Mouse (Mus musculus): ENCODE measurements around the gene Ahdc1. TPM values are rescaled to one million over a fixed set of nuclear protein-coding genes. Genes with fewer than 3 reads are reported as not detected.

Ahdc1 gene
- total and polyA plus RNA-seq, 2 experiments from 2014 or later: 5.2 to 40.5 TPM

- 2% methylated on average over 3 of the region's 3 CpGs for WGBS
- H3K9ac ChIP-seq (replicated peaks; ENCODE audit: low read depth, low read length): peak overlapping the region; percentile 52
- TF ChIP-seq EP300 (IDR thresholded peaks at IDR 0.05; ENCODE audit: low read depth) (peak; percentile 28; the same call in 1 of the 2 replicates), CTCF (IDR thresholded peaks at IDR 0.05; ENCODE audit: low read depth) (no peak)
- peak overlapping the region; percentile 48 for H3K4me3 ChIP-seq (ENCODE audit: low read depth, low read length)
- peaks cover 38% of the 10 kb centered on the region for H3K4me1 ChIP-seq (ENCODE audit: control insufficient read depth, insufficient read depth)
- DNase-seq (ENCODE audit: low spot score): peak; percentile 89
- no peaks in the 10 kb centered on the region for H3K9me3 ChIP-seq (replicated peaks; ENCODE audit: control insufficient read depth, low read length)
- H3K27ac ChIP-seq (ENCODE audit: low read depth): peak overlapping the region; percentile 94
- H3K27me3 ChIP-seq (ENCODE audit: control insufficient read depth, insufficient read depth, low read length): no peaks in the 10 kb centered on the region
- peak overlapping the region; percentile 79 for H3K4me2 ChIP-seq (ENCODE audit: low read depth, low read length)
- peak; percentile 68 for ATAC-seq (ENCODE audit: insufficient read depth, low read depth)
- 0 out of 2 replicates have a peak, but pooled peaks cover 1% of the 10 kb centered on the region for H3K36me3 ChIP-seq (replicated peaks; ENCODE audit: control insufficient read depth, insufficient read depth, low read length)
These were observed 73.2 kb downstream of the Ahdc1 start for GRCm38 (mm10) chr4:133083991-133084861.

- H3K4me1 ChIP-seq (ENCODE audit: control insufficient read depth, insufficient read depth): peaks cover 39% of the 10 kb centered on the region
- DNase-seq (ENCODE audit: low spot score) (no peak), ATAC-seq (ENCODE audit: insufficient read depth, low read depth) (peak; percentile 27)
- peak overlapping the region; percentile 48 for H3K4me3 ChIP-seq (ENCODE audit: low read depth, low read length)
- TF ChIP-seq CTCF (IDR thresholded peaks at IDR 0.05; ENCODE audit: low read depth) (peak; percentile 15; the same call in 1 of the 2 replicates), EP300 (IDR thresholded peaks at IDR 0.05; ENCODE audit: low read depth) (no peak)
- no peaks in the 10 kb centered on the region for H3K27me3 ChIP-seq (ENCODE audit: control insufficient read depth, insufficient read depth, low read length)
- WGBS: 3% methylated on average over 38 of the region's 53 CpGs
- H3K4me2 ChIP-seq (ENCODE audit: low read depth, low read length): peak overlapping the region; percentile 79
- H3K36me3 ChIP-seq (replicated peaks; ENCODE audit: control insufficient read depth, insufficient read depth, low read length): no peaks in the 10 kb centered on the region
- peak overlapping the region; percentile 52 for H3K9ac ChIP-seq (replicated peaks; ENCODE audit: low read depth, low read length)
- no peaks in the 10 kb centered on the region for H3K9me3 ChIP-seq (replicated peaks; ENCODE audit: control insufficient read depth, low read length)
- peak overlapping the region; percentile 94 for H3K27ac ChIP-seq (ENCODE audit: low read depth)
These were observed 74.1 kb downstream of the Ahdc1 start for GRCm38 (mm10) chr4:133085011-133085782.

- H3K4me1 ChIP-seq (ENCODE audit: control insufficient read depth, insufficient read depth): peaks cover 46% of the 10 kb centered on the region
- no peaks in the 10 kb centered on the region for H3K36me3 ChIP-seq (replicated peaks; ENCODE audit: control insufficient read depth, insufficient read depth, low read length)
- TF ChIP-seq EP300 (IDR thresholded peaks at IDR 0.05; ENCODE audit: low read depth) (no peak), CTCF (IDR thresholded peaks at IDR 0.05; ENCODE audit: low read depth) (no peak)
- DNase-seq (ENCODE audit: low spot score) (no peak), ATAC-seq (ENCODE audit: insufficient read depth, low read depth) (no peak)
- peak overlapping the region; percentile 48; the same call in 1 of the 2 replicates for H3K4me3 ChIP-seq (ENCODE audit: low read depth, low read length)
- peak overlapping the region; percentile 52 for H3K9ac ChIP-seq (replicated peaks; ENCODE audit: low read depth, low read length)
- peak overlapping the region; percentile 94 for H3K27ac ChIP-seq (ENCODE audit: low read depth)
- H3K9me3 ChIP-seq (replicated peaks; ENCODE audit: control insufficient read depth, low read length): no peaks in the 10 kb centered on the region
- no peaks in the 10 kb centered on the region for H3K27me3 ChIP-seq (ENCODE audit: control insufficient read depth, insufficient read depth, low read length)
- 19% methylated on average over 12 of the region's 12 CpGs for WGBS
- peak overlapping the region; percentile 79 for H3K4me2 ChIP-seq (ENCODE audit: low read depth, low read length)
These were observed 74.8 kb downstream of the Ahdc1 start for GRCm38 (mm10) chr4:133085783-133086342.

- no peak for ATAC-seq (ENCODE audit: insufficient read depth, low read depth)
- WGBS: 66% methylated on average over 6 of the region's 6 CpGs
- H3K4me2 ChIP-seq (ENCODE audit: low read depth, low read length): no peak overlapping the region
- peak overlapping the region; percentile 94 for H3K27ac ChIP-seq (ENCODE audit: low read depth)
- no peaks in the 10 kb centered on the region for H3K9me3 ChIP-seq (replicated peaks; ENCODE audit: control insufficient read depth, low read length)
- peak overlapping the region; percentile 27; the same call in 1 of the 2 replicates for H3K9ac ChIP-seq (replicated peaks; ENCODE audit: low read depth, low read length)
- H3K27me3 ChIP-seq (ENCODE audit: control insufficient read depth, insufficient read depth, low read length): no peaks in the 10 kb centered on the region
- DNase-seq (ENCODE audit: low spot score): no peak
- H3K36me3 ChIP-seq (replicated peaks; ENCODE audit: control insufficient read depth, insufficient read depth, low read length): no peaks in the 10 kb centered on the region
- TF ChIP-seq CTCF (IDR thresholded peaks at IDR 0.05; ENCODE audit: low read depth) (no peak), EP300 (IDR thresholded peaks at IDR 0.05; ENCODE audit: low read depth) (no peak)
- peaks cover 55% of the 10 kb centered on the region for H3K4me1 ChIP-seq (ENCODE audit: control insufficient read depth, insufficient read depth)
- no peak overlapping the region for H3K4me3 ChIP-seq (ENCODE audit: low read depth, low read length)
These were observed 76.2 kb downstream of the Ahdc1 start for GRCm38 (mm10) chr4:133087177-133087714.

- TF ChIP-seq CTCF (IDR thresholded peaks at IDR 0.05; ENCODE audit: low read depth) (no peak; the same call in 1 of the 2 replicates), EP300 (IDR thresholded peaks at IDR 0.05; ENCODE audit: low read depth) (peak; percentile 95)
These were observed 76.8 kb downstream of the Ahdc1 start for GRCm38 (mm10) chr4:133087835-133088234.

More at GRCm38 (mm10) chr4:133087835-133088234, 76.8 kb downstream of the Ahdc1 start:
- Histone ChIP-seq H3K36me3 (replicated peaks; ENCODE audit: control insufficient read depth, insufficient read depth, low read length) (no peaks in the 10 kb centered on the region), H3K9me3 (replicated peaks; ENCODE audit: control insufficient read depth, low read length) (no peaks in the 10 kb centered on the region), H3K4me2 (ENCODE audit: low read depth, low read length) (no peak overlapping the region), H3K4me3 (ENCODE audit: low read depth, low read length) (no peak overlapping the region), H3K9ac (replicated peaks; ENCODE audit: low read depth, low read length) (no peak overlapping the region), H3K27me3 (ENCODE audit: control insufficient read depth, insufficient read depth, low read length) (no peaks in the 10 kb centered on the region), H3K4me1 (ENCODE audit: control insufficient read depth, insufficient read depth) (peaks cover 61% of the 10 kb centered on the region), H3K27ac (ENCODE audit: low read depth) (peak overlapping the region; percentile 94)
- ATAC-seq (ENCODE audit: insufficient read depth, low read depth) (peak; percentile 66), DNase-seq (ENCODE audit: low spot score) (peak; percentile 93)
- WGBS: 1% methylated on average over 8 of the region's 8 CpGs

Measured in heart, postnatal 0 days (tissue).